Mouse (Mus musculus): Measurements from ENCODE around the gene Oxct1.

Oxct1 gene

DNA sequence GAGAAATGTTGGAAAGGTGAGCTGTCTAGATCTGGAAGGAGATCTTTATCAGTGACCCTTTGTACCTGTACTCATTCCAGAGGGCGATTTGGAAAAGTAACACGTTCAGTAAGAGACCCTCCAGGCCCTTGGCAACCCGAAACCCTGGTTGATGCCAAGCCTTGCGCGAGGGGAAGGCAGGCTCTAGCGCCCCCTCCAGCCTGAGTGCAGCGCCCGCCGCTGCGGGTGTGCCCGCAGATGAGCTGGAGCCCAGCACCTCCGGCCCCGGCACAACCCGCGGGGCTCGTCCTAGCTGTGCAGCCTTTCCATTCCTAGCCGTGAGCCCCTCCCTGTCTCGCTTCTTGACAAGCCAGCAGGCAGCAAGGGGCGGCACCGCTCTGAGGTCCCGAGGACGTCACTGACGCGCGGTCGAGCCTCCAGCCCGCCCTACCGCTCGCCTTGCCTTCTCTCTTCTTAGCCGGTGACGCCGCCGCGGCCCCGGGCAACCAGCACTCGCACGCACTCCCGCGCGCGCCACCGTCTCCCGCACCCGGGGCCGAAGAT is at the start of gene Oxct1:
Gene Oxct1, plus strand, starts transcription at position 153 of the 543 bp plus-strand sequence.
- DNase-seq (ENCODE audit: low read depth): peak; percentile 93

DNA sequence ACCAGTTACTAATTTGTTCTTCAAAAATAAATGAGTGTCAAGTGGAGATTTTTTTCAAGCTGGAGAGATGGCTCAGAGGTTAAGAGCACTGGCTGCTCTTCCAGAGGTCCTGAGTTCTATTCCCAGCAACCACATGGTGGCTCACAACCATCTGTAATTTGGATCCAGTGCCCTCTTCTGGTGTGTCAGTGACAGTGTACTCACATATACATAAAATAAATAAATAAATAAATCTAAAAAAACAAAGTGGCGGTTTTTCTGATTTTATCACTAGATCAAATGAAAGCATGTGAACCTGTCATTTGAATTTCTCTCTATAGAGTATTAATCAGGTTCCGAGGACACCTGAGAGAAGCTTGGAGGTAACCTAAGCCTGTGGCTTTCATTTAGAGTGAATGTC is 47.9 kb upstream of the Oxct1 start:
- peak; percentile 8 for DNase-seq (ENCODE audit: low read depth)

DNA sequence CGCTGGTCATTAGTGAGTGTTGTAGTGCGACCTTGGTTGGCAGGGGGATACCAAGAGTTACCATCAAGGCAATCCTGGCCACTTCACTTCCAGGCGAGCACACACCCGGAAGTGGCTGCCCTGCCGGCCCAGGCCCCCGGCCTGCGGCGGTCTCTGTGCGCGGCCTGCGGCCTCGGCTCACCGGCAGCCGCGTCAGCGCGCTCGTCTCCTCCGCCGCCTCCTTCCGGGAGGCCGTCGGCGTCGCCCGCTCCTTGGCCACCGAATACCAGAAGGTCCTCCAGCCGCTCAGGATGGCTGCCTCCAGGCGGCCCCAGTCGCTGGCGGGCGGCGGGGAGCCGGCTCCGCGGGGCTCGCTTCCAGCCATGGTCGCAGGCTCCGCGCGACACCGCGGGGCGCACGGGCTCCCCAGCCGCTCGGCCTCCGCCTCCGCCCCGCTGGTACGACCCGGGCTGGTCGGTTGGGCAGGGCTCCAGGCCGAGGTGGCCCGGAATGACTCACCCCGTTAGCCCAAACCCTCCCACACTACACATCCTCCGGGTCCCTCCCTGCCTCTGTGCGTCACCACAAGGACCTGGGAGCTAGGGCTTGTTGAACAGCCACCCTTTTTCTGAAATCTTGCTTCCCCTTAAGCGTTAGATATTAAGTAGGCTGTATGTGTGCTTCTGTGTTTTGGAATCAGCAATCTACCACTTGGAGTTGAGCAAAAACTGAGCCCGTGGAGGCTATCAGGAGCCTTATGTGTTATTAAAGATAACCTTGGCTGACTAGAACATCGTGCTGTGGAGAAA is 46.9 kb upstream of the Oxct1 start, which contains the start of gene Fbxo4:
Gene Fbxo4, minus strand, starts transcription at position 513 of the 788 bp plus-strand sequence.
- peak; percentile 89 for DNase-seq (ENCODE audit: low read depth)

DNA sequence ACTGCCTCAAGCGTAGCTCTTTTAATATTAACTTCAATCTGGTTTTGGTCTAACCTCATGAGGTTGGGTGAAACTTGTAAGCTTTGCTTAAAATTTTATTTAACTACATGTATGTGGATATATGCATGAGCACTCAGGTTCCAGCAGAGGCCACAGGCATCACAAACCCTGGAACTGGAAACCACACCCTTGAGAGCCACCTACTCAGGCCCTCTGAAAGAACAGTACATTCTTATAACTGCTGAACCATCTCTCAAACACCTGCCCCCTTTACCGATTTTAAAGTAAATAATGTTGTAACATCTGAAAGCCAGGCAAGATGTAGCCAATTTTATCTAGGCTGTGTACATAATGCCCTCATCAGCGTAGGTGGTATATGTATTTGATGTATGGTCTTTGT is 46.3 kb upstream of the Oxct1 start:
- no peak for DNase-seq (ENCODE audit: low read depth)

DNA sequence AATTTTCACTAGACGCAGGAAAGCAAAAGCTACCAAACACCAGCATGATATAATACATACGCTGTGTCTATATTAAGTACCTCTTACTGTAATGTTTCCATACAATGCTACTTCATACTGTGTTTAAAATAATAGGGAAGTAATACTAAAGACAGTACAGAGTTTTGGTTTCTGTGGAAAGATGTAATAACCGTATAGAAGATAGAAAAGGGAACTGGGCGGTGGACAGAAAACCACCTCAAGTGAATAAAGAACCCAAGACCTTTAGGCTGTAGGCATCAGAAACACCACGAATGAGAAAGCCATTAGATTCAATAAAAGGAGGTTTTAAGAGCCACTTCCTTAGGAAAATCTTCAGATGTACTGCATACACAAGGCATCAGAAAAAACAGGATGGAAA is 43.5 kb upstream of the Oxct1 start:
- peak; percentile 24 for DNase-seq (ENCODE audit: low read depth)

DNA sequence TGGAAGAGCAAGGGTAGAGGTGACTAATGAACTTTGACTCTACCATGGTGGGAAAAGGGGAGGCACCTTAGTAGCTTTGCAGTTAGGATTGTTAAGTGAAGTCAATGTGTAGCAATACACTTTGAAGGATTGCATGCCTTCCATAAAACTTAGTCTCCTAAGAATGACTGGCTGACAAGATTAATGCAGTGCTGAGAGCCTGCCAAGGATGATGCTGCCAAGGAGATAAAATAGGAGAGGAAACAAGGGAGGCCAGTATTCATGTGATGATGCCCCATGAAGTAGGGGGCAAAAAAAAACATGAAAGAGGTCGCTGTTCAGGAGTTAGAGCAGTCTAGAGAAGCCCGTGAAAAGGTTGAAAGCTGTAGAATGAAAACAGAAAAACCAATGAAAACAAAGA is 41.3 kb upstream of the Oxct1 start:
- DNase-seq (ENCODE audit: low read depth): no peak

DNA sequence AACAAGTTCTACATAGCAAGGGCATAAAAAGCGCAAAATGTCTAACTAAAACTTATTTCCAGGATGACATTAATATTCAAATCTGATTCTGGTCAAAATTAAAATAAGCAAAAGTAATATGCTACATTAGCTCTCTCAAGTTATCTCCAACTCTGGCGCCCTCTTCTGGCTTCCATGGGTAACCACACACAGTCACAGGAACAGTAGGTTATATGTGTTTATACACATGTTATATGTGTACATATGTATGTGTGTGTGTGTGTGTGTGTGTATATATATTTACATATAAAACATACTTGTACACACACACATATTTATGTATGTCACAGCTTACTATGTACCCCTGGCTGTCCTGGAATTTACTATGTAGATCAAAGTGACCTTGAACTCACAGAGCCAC is 38.2 kb upstream of the Oxct1 start:
- peak; percentile 65 for DNase-seq (ENCODE audit: low read depth)

DNA sequence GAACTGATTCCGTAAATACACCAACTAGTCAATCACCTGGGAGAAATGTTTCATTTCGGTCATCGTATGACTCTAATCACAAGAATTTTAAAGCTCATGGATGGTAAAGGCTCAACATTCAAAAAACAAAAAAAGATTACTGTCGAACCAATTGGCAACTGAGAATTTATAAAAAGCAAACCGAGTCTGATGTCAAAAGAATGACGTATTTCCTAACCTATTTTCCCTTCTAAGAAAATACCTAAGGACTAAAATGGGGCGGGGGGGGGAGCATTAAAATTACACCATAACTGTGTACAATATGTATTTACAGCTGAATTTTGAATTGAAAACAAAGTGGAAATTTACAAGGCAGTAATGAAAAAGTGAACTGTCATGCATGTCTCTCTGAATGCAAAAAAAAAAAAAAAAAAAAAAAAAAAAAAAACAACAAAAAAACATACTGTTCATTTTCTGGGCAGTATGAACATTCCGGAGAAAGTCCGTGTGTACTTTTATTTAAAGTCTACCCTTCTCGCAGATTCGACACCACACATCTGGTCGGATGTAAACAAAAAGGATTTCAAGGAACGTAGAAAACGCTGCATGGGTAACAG is 31.2 kb upstream of the Oxct1 start:
- DNase-seq (ENCODE audit: low read depth): no peak

DNA sequence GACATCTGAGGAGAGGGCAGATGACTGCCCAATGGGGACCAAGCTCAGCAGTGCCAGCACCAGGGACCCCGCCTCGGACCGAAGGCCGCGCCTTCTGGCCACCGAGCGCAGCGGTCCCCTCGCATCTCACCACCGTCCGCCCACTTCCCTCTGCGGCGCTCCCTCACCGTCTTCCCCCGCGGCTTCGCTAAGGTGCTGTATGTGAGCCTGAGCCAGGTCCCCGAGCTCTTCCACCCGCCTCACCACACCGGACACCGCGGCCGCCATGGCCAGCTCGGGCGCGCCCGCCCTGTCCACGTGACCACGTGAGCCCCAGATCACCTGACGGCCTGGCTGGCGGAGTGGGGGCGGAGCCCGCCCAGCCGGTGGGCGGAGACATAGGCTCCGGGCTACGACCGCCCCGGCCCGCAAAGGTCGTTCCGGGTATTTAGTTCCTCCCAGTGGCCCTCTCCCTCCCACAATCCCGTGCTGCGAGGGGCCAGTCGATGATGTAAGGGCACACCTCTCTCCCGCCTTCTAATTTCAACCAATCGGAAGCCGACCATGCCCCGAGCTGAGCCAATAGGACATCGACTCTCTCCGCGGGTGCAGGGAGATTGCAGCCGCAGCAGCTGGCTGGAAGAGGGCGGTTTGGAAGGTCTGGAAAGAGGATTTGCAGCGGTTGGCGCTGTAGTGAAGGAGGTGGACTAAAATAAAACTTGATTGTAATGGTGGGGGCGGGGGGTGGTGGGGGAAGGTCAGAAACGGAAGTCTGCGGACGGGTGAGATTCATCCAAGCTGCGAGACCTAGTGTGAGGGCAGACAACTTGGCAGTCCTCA is 30.5 kb upstream of the Oxct1 start, which contains the start of gene AW549877:
Gene AW549877, minus strand, starts transcription at position 297 of the 819 bp plus-strand sequence.
- peak; percentile 100 for DNase-seq (ENCODE audit: low read depth)

DNA sequence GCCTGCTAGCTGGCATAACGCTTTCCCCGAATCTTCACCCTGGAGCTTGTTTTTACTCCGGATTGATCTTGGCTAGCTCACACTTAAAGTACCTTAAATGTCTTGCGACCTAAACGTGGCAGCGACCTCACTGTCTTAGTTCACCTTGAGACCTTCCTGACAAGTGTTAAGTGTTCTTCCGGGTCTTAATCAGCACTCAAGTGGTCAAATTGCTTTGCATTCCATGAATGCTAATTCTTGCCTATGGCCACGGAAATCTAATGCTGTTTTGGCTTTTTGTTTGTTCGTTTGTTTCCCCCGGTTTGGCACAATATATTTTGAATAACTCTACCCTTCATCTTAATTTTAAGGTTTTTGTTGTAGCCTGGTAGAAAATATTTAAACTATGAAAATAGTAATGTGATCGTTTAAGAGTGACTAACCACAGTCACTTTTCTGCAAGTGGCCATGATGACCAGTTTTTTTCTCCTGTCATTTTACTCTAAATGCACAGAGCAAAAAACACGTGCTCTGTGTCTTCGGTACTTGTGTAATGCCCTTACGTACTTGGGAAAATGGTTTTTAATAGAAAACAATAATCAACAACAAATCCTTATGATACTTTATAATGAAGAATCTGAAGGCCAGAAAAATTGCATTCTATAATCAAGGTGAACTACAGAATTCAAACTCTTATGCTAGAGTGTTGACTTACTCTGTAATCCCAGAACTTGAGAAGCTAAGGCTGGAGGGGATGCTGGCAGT is 29.7 kb upstream of the Oxct1 start:
- no peak for DNase-seq (ENCODE audit: low read depth)

DNA sequence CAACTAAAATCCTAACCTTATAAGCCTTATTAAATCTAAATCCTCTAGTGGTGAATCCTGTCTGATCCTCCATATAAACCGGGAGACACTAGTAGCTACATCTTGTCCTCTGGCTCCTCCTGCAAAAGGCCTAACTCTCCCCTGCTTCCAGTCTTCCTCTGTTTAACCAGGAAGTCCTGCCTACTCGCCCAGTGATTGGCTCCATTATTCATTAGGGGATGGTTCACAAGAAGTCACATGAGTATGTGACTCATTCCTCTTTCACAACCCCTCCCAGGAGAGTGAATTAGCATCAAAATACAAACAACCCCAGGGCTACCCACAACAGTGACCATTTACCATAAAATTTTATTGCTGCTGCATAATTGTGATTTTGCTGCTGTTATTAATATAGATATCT is 27.0 kb upstream of the Oxct1 start:
- peak; percentile 79 for DNase-seq (ENCODE audit: low read depth)

DNA sequence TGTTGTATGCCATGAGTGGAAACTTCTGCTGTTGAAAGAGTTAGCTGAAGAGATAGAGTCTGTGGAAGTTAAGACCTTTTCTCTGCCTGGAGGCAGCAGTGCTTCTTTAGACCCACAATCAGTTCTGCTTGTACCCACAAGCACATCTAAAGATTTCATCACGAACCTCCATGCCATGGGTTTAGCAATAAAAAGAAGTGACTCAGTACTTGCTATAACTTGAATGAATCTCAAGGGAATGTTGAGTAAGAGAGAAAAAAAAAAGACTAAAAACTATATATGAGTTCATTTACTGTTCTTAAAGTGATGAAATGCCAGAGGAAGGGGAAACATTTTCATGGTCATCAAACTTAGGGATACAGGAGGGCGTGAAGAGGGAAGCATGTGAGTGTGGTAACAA is 25.6 kb upstream of the Oxct1 start:
- DNase-seq (ENCODE audit: low read depth): peak; percentile 84

DNA sequence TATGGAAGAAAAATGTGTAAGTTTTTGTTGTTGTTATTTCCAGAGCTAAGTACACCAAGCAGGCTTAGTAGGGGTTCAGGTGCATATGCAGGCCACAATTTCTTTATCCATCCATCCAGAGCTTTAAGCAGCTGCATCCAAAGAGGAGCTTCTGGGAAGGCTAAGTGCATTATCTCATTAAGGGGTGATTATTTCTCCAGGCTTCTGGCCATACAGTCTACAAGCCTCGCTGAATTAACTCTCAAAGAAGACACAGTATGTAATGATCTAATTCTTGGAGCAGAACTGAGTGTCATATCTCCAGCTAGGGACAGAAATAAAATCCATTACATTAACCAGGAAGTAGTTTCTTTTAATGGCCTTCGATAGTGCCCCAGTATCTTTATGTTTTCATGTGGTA is 12.3 kb upstream of the Oxct1 start:
- DNase-seq (ENCODE audit: low read depth): no peak

DNA sequence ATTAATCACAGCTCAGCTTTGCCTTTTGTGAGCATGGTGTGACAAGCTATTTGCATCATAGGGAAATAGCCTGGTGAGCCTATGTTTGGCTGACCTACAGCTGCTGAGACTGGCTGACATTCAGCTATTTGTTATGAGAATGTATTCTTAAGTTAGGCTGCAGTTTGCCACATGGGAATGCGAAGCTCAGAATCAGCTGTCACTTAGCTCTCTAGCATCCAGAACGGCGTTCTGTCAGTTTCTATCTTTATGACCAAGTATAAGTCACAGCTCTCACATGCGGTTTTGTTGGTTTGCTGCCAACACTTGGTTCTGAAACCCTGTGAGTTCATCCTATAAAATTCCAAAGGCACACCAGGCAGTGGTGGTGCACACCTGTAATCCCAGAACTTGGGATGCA is 5.5 kb upstream of the Oxct1 start:
- DNase-seq (ENCODE audit: low read depth): no peak

DNA sequence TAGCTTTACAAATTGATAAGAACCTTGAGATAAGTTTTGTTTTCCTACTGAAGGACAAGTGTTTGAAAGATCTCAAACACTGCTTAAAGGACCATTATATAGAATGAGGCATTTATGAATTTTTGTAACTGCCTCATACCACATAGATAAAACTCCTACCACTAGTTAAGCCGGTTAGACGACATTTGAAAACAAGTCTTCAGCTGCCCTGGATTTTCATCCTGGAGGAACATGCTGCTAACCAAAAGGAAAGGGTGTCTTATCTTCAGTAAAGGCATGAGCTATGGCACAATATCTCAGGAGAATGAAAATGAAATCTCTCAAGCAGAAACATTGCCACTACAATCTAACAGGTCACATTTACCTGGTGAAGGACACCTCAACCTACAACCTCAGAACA is 2.4 kb upstream of the Oxct1 start:
- DNase-seq (ENCODE audit: low read depth): no peak

DNA sequence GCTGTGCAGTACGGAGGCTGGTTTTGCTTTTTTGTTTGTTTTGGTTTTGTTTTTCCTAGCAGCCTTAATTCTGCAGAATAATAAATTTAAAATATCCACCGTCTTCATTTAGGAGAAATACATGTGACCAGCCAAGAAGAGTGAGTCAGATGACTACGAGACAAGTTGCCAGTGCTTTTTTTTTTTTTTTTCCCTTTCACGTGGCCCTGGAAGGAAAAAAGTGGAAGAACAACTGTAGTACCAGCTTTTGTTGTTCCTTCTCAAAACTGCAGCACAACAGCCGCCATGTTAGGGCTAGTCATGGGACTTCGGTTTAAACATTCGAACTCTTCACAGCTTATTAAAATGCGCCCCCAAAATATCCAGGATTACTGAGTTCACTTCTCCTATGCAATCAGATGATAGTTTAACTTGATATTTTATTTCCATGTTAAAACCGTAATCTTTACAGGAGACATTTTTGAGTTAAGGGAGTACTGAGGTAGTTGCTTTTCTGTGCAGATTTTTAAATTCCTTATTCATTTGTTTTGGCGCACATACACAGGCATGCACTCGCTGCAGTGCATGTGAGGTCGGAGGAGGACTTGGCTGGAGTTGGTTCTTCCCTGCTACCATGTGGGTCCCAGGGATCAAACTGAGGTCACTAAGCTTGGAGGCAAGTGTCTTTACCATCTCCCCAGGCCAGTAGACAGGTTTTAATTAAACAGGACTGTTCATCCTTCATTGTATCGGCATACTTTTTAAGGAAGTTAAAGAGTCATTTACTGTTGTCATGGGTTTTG is 1.3 kb upstream of the Oxct1 start:
- DNase-seq (ENCODE audit: low read depth): no peak

DNA sequence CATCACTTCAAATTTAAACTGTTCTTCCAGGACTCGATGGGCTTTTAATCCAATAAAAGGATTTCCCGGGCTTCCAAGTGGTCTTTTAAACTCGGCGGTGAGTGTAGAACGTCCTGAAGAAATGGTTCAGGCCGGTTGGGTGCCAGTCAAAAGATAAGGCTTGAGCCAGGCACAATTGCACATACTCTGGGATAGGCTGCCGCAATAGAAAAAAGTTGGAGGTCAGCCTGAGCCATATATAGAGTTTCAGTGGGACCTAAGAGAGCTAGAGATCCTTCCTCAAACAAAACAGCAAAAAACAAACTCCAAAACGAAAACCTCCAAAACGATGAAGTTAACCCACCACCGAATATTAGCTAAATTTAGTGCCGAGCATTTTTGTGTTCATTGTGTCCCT is 677 bp upstream of the Oxct1 start:
- DNase-seq (ENCODE audit: low read depth): no peak

DNA sequence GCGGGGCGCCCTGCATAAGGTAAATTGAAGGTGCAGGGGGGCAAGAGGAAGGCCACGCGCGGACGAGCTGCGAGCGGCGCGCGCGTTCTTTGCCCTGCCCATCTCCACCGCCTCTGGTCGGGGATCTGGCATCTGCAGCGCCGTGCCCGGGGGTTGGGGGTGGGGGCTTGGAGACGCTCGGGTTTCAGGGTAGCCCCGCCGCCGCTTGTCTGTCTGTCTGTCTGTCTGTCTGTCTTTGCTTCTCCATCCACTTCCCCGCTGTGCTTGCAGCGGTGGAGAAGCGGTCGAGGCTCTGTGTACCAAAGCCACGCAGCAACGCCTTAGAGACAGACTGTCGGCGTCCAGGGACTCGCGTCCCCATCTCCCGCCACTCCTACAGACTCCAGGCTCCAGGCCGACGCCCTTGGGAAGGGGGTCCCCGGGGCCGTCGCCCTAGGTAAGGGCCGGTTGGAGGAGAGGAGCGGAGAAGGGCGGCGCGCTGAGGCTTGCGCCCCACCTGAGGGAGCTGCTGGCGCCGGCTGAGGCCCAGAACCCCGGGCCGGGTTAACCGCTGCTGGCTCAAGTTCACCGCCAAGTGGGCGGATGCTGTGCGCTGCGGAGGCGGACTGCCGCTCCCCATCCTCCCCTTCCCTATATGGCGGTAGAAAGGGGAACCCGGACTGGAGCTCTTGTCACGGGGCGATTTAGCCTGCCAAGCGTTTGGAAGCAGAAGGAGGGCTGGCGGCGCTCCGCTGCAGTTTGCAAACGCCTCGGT is 825 bp downstream of the Oxct1 start:
- DNase-seq (ENCODE audit: low read depth): peak; percentile 89

DNA sequence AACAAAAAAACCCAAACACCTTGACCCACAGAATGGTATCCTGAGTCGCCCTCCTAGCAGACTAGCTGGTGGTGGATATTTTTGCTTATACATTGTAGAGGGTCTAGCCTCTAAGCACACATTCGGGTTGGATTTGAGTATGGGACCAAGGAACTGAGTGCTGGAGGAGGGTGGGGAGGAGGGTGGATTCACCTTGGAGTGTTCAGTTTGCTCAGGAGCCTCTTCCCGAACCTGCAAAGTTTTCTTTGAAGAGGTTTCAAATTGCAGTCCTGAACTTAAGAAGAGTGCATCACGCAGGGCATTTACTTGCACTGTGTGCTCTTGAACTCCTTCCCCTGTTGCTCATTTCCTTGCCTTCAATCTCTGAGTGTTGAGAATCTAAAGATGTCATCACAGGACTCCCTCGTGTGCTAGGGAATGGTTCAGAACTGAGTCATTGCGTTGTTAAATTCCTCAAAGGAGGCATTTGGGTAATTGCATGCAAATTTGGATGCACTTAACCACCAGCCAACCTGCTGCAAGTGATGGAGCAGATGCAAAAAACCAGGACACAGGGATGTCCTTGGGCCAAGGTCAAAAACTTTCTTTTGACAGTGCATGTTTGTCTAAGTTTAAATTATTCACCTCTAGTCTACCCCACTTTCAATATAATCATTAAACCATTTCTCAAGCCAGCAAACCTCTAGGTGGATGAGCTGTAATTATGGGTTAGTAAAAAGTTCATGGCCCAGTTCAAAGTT is 1.7 kb downstream of the Oxct1 start:
- DNase-seq (ENCODE audit: low read depth): peak; percentile 68

DNA sequence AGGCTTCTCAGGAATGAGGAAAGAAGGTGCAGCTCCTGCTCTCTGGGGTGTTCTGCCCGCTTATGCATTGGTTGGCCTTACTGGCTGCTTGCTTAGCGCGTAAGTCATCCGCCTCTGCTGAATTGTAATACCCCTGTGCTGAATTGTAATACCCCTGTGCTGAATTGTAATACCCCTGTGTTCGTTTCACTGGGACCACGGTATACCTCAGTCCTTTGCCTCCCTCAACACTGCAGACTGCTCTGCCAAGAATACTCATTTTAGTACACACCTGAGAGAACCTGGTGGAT is 2.2 kb downstream of the Oxct1 start:
- no peak for DNase-seq (ENCODE audit: low read depth)

All from 416B (cell line).